Mouse (Mus musculus) gastrocnemius, adult 2 months (tissue): Measurements from ENCODE around the gene Hsf2. TPM values are rescaled to one million over a fixed set of nuclear protein-coding genes. Genes with fewer than 3 reads are reported as not detected.
"Not testable (repeated sequence)": the region's sequence is repeated elsewhere in the genome, so short reads cannot be mapped to it uniquely, and the experiment has no call there.

Source experiments
- DNase-seq: peaks from one replicate; pipeline ENCODE4 v3.0.0; 2022
- H3K27ac ChIP-seq: fragments of 200-600 bp; 2 replicates; pipeline ENCODE4 v1.8.1; 2022; ENCODE audit warnings: mild to moderate bottlenecking
- H3K4me3 ChIP-seq: fragments of 200-600 bp; 2 replicates; pipeline ENCODE4 v1.8.1; 2022; ENCODE audit warnings: mild to moderate bottlenecking, moderate library complexity
- CTCF ChIP-seq: fragments of 200-600 bp; IDR thresholded peaks from 2 replicates; pipeline ENCODE4 v1.8.1; 2022; ENCODE audit warnings: antibody characterized with exemption, mild to moderate bottlenecking, moderate library complexity
- intact Hi-C: fragments of 180-260 bp; cut with DNase I; formaldehyde crosslinking; loops from one replicate; pipeline ENCODE4 v1.15.1; 2025
- long read RNA-seq, 2 experiments: library from polyadenylated mRNA; stranded (forward); transcript quantifications; one replicate each; pipeline ENCODE4 v2.0.0; 2021
- total RNA-seq, 2 experiments: library from RNA; stranded (reverse); gene quantifications; 2 replicates each; pipeline ENCODE4 v1.2.3; 2021

Hsf2 gene
- 10 to 100 TPM; 22.6 to 22.8 TPM for total RNA-seq
- long read RNA-seq, experiment 1, transcript Hsf2-201 (12 exons, 2,604 nt) = major isoform, 5 of 13 reads
- long read RNA-seq, experiment 1, partial matches to known transcripts = 0 of 13 reads
- long read RNA-seq, experiment 1, other reads (novel, unspliced or antisense) = 8 of 13 reads
- long read RNA-seq, experiment 2, transcript Hsf2-201 (12 exons, 2,604 nt) = major isoform, 7 of 19 reads
- long read RNA-seq, experiment 2, partial matches to known transcripts = 1 of 19 reads
- long read RNA-seq, experiment 2, other reads (novel, unspliced or antisense) = 10 of 19 reads

GRCm38 (mm10) chr10:57485908-57486541, at the start of gene Hsf2:
Gene Hsf2 (plus strand): TSS chr10:57486385.
- H3K4me3 ChIP-seq = peak within 1 kb of the TSS; percentile 97
- DNase-seq = peak; percentile 98
- TF ChIP-seq CTCF = no peak
- intact Hi-C loops = loop anchor here (1.0 kb wide), 1 partner anchor 46 kb away; the partner anchor contains the start of gene Serinc1
- H3K27ac ChIP-seq = peak within 1 kb of the TSS; percentile 96

- DNase-seq = no peak
- no peak overlapping the region for H3K4me3 ChIP-seq
- TF ChIP-seq CTCF = no peak
- intact Hi-C loops = no loop called here
- H3K27ac ChIP-seq = no peak overlapping the region
Measured at GRCm38 (mm10) chr10:57437898-57438297, 48.3 kb upstream of the Hsf2 start.

- TF ChIP-seq CTCF = no peak
- intact Hi-C loops = loop anchor here (10.0 kb wide), 1 partner anchor 1414 kb away; no protein-coding TSS in a partner anchor
- H3K4me3 ChIP-seq = no peak overlapping the region
- H3K27ac ChIP-seq = no peak overlapping the region
- DNase-seq = no peak
Measured at GRCm38 (mm10) chr10:57441049-57441448, 45.1 kb upstream of the Hsf2 start.

GRCm38 (mm10) chr10:57444392-57444791, 41.8 kb upstream of the Hsf2 start:
- DNase-seq = no peak
- no peak for TF ChIP-seq CTCF
- no peak overlapping the region for H3K4me3 ChIP-seq
- no peak overlapping the region for H3K27ac ChIP-seq
- intact Hi-C loops = loop anchor here (10.0 kb wide), 1 partner anchor 1410 kb away; no protein-coding TSS in a partner anchor

GRCm38 (mm10) chr10:57445655-57446054, 40.5 kb upstream of the Hsf2 start:
- DNase-seq = no peak
- Histone ChIP-seq H3K27ac (no peak overlapping the region), H3K4me3 (no peak overlapping the region)
- TF ChIP-seq CTCF = no peak
- intact Hi-C loops = loop anchor here (10.0 kb wide), 1 partner anchor 1409 kb away; no protein-coding TSS in a partner anchor

- Histone ChIP-seq H3K27ac (no peak overlapping the region), H3K4me3 (no peak overlapping the region)
- no peak for DNase-seq
- intact Hi-C loops = loop anchor here (10.0 kb wide), 1 partner anchor 1407 kb away; no protein-coding TSS in a partner anchor
- no peak for TF ChIP-seq CTCF
Measured at GRCm38 (mm10) chr10:57447657-57448050, 38.5 kb upstream of the Hsf2 start.

GRCm38 (mm10) chr10:57448051-57448716, 38.0 kb upstream of the Hsf2 start:
- DNase-seq = peak; percentile 75
- intact Hi-C loops = loop anchor here (10.0 kb wide), 1 partner anchor 1407 kb away; no protein-coding TSS in a partner anchor
- Histone ChIP-seq H3K27ac (no peak overlapping the region), H3K4me3 (peak overlapping the region; percentile 58)
- TF ChIP-seq CTCF = peak; percentile 84

GRCm38 (mm10) chr10:57463298-57463697, 22.9 kb upstream of the Hsf2 start:
- not testable (repeated sequence) for H3K4me3 ChIP-seq, DNase-seq, H3K27ac ChIP-seq
- TF ChIP-seq CTCF = peak; percentile 88
- intact Hi-C loops = loop anchor here (10.0 kb wide), 2 partner anchors 122 to 332 kb away; partner anchors contain the start of gene Smpdl3a

- Histone ChIP-seq H3K4me3 (no peak overlapping the region), H3K27ac (no peak overlapping the region)
- TF ChIP-seq CTCF = no peak
- no peak for DNase-seq
- intact Hi-C loops = loop anchor here (10.0 kb wide), 2 partner anchors 119 to 329 kb away; partner anchors contain the start of gene Smpdl3a
Measured at GRCm38 (mm10) chr10:57465768-57466167, 20.4 kb upstream of the Hsf2 start.

GRCm38 (mm10) chr10:57477121-57477843, 8.9 kb upstream of the Hsf2 start:
- no peak for DNase-seq
- no peak for TF ChIP-seq CTCF
- Histone ChIP-seq H3K27ac (no peak overlapping the region), H3K4me3 (no peak overlapping the region)
- intact Hi-C loops = no loop called here

- no peak for TF ChIP-seq CTCF
- no peak for DNase-seq
- intact Hi-C loops = no loop called here
- H3K27ac ChIP-seq = no peak overlapping the region
- no peak overlapping the region for H3K4me3 ChIP-seq
Measured at GRCm38 (mm10) chr10:57481717-57482116, 4.5 kb upstream of the Hsf2 start.

GRCm38 (mm10) chr10:57484741-57485140, 1.4 kb upstream of the Hsf2 start:
- no peak for TF ChIP-seq CTCF
- DNase-seq = no peak
- intact Hi-C loops = no loop called here
- no peak overlapping the region for H3K27ac ChIP-seq
- no peak overlapping the region for H3K4me3 ChIP-seq
